In genomic region chr17:31826669-31827068, GRCm38 (mm10) we compare ENCODE assay signal across 8 mouse cellular contexts. TPM values are rescaled to one million over a fixed set of nuclear protein-coding genes. Genes with fewer than 3 reads are reported as not detected.
DNase-seq lines count a peak whose midpoint lies in the region; ATAC-seq lines count a peak whose summit lies in the region.

No protein-coding gene starts in this region.

- H3K4me1 ChIP-seq in hindbrain, embryonic 15.5 days (replicated peaks): peaks cover 18% of the 10 kb centered on the region
- peaks cover 19% of the 10 kb centered on the region for H3K4me1 ChIP-seq in hindbrain, embryonic 12.5 days

- peak overlapping the region; percentile 34; the same call in 1 of the 2 replicates for H3K27ac ChIP-seq in hindbrain, embryonic 15.5 days (replicated peaks)
- no peak overlapping the region for H3K27ac ChIP-seq in hindbrain, embryonic 12.5 days

- H3K4me3 ChIP-seq in hindbrain, embryonic 15.5 days: no peak overlapping the region
- no peak overlapping the region for H3K4me3 ChIP-seq in hindbrain, embryonic 12.5 days

- H3K9ac ChIP-seq in hindbrain, embryonic 15.5 days: no peak overlapping the region
- H3K9ac ChIP-seq in hindbrain, embryonic 12.5 days: no peak overlapping the region

- H3K27me3 ChIP-seq in hindbrain, embryonic 15.5 days: no peaks in the 10 kb centered on the region
- H3K27me3 ChIP-seq in hindbrain, embryonic 12.5 days: no peaks in the 10 kb centered on the region

- no peaks in the 10 kb centered on the region for H3K36me3 ChIP-seq in hindbrain, embryonic 15.5 days
- H3K36me3 ChIP-seq in hindbrain, embryonic 12.5 days: no peaks in the 10 kb centered on the region

- ATAC-seq in hindbrain, embryonic 15.5 days (ENCODE audit: low FRiP score, low read depth): no peak
- no peak for ATAC-seq in hindbrain, embryonic 12.5 days (ENCODE audit: low FRiP score)
- no peak for ATAC-seq in megakaryocyte, adult 5-6 weeks (ENCODE audit: poor library complexity, severe bottlenecking)

- H3K9me3 ChIP-seq in hindbrain, embryonic 15.5 days: no peaks in the 10 kb centered on the region
- H3K9me3 ChIP-seq in hindbrain, embryonic 12.5 days (replicated peaks): no peaks in the 10 kb centered on the region

- peak; percentile 74 for DNase-seq in adrenal gland, postnatal 25 days
- DNase-seq in induced T-regulatory cell, adult 2 months (ENCODE audit: low read depth): peak; percentile 42
- peak; percentile 75 for DNase-seq in lung, postnatal 36 days
- no peak for DNase-seq in spleen, postnatal 14 days (ENCODE audit: low spot score in 2 of 2)
- DNase-seq in urinary bladder, postnatal 10 days (ENCODE audit: low spot score): no peak

- WGBS in hindbrain, embryonic 15.5 days: 44% methylated on average over 6 of the region's 6 CpGs
- WGBS in hindbrain, embryonic 12.5 days: 57% methylated on average over 6 of the region's 6 CpGs

- no peak overlapping the region for H3K4me2 ChIP-seq in hindbrain, embryonic 15.5 days
- no peak overlapping the region for H3K4me2 ChIP-seq in hindbrain, embryonic 12.5 days (replicated peaks)

RNA-seq across cellular contexts. Expression of gene Sik1, which starts 28.9 kb away (rescaled TPM):
- polyA plus RNA-seq in hindbrain, embryonic 15.5 days (2015; fragmentation: Nextera tagmentation; extraction: Ambion mirVana): 20.3 and 20.9 TPM in 2 replicates
- polyA plus RNA-seq in hindbrain, embryonic 12.5 days (2016; fragmentation: Nextera tagmentation; extraction: Ambion mirVana): 16.5 and 18.9 TPM in 2 replicates
- total RNA-seq in adrenal gland, postnatal 25 days (2021): 16.0 and 28.2 TPM in 2 replicates
- total RNA-seq in megakaryocyte, adult 5-6 weeks (2015): 29.9 and 37.6 TPM in 2 replicates
- 30.6 and 31.2 TPM in 2 replicates for total RNA-seq in megakaryocyte, adult 5-6 weeks (2017)

Comparison
In these comparisons a context has a peak if more than half of its experiments do, and no peak if none do; other contexts are left out.
1. DNase-seq: peak in adrenal gland, postnatal 25 days (single experiment), induced T-regulatory cell, adult 2 months (single experiment) and lung, postnatal 36 days (single experiment); none in spleen, postnatal 14 days (0 of 2) and urinary bladder, postnatal 10 days (single experiment).